Mouse (Mus musculus): ENCODE measurements around the gene Adprhl1. TPM values are rescaled to one million over a fixed set of nuclear protein-coding genes. Genes with fewer than 3 reads are reported as not detected.

Gene Adprhl1
- total and polyA plus RNA-seq, 3 experiments: not detected

DNA sequence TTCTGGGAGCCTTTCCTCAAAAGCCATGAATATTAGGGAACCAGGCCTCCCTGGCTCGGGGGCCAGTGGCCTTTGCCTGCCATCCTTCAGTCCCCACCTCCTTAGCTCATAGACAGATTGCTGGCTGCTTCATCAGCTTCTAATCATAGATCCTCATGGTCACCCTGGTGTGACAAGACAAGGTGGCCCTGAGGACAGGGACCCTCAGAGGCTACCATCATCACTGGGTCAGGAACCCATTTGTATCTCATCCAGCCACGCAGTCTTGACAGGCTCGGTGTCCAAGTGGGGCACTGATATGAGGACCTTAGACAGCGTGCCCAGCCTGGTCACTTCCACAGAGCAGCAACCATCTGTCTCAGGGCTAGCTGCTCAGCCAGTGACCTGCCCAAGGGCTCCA, 23.5 kb downstream of the Adprhl1 start:
- dilution Hi-C loops (cut with MboI; ENCODE audit: extremely low pct_ligation_motif_present, extremely low pct_unique_long_range_greater_than_20kb, low sequenced_read_pairs) (no loop called here), in situ Hi-C loops (cut with MboI; ENCODE audit: low pct_ligation_motif_present, low pct_unique_long_range_greater_than_20kb, low sequenced_read_pairs) (no loop called here)
- Histone ChIP-seq H3K4me2 (ENCODE audit: insufficient read depth, low read depth, poor library complexity, severe bottlenecking) (no peak overlapping the region), H3K9ac (ENCODE audit: insufficient read depth, low read depth) (no peak overlapping the region), H3K9me3 (replicated peaks; ENCODE audit: low read length) (peaks cover under 1% of the 10 kb centered on the region), H3K4me1 (ENCODE audit: control insufficient read depth in 1 of 2, insufficient read depth in 2 of 2) (peaks cover 15 to 30% of the 10 kb centered on the region in 2 experiments), H3K27me3 (replicated peaks) (peaks cover 96% of the 10 kb centered on the region), H3K79me2 (replicated peaks; ENCODE audit: control insufficient read depth, extremely low read depth, insufficient read depth, poor library complexity, severe bottlenecking) (no peaks in the 10 kb centered on the region), H3K4me3 (replicated peaks in 1 of 3; ENCODE audit: low read depth in 2 of 3, low read length in 2 of 3, poor library complexity in 1 of 3) (no peak overlapping the region), H3K27ac (ENCODE audit: insufficient read depth, low read depth) (no peak overlapping the region), H3K36me3 (replicated peaks in 1 of 2; ENCODE audit: control insufficient read depth in 1 of 2, insufficient read depth in 1 of 2, low read length in 1 of 2) (no peaks in the 10 kb centered on the region)
- no peak for DNase-seq (ENCODE audit: extremely low read depth)
- no peak for TF ChIP-seq ELF1 (IDR thresholded peaks at IDR 0.05; ENCODE audit: low read depth, low read length)
- no peak for TF ChIP-seq MAFK (IDR thresholded peaks at IDR 0.05; ENCODE audit: insufficient replicate concordance, low read length)
- no peak for TF ChIP-seq CTCF (conservative IDR thresholded peaks at IDR 0.05 in 1 of 2, IDR thresholded peaks at IDR 0.05 in 1 of 2; ENCODE audit: low read depth in 2 of 2, low read length in 2 of 2)
- no peak for TF ChIP-seq USF2 (conservative IDR thresholded peaks at IDR 0.05; ENCODE audit: low read depth, low read length)
- no peak for TF ChIP-seq TCF12 (IDR thresholded peaks at IDR 0.05; ENCODE audit: low read depth, low read length)
- TF ChIP-seq JUN (IDR thresholded peaks at IDR 0.05; ENCODE audit: insufficient read depth, low read depth, low read length): no peak
- TF ChIP-seq MAZ (IDR thresholded peaks at IDR 0.05; ENCODE audit: low read depth, low read length): no peak
- no peak for TF ChIP-seq IRF4 (IDR thresholded peaks at IDR 0.05; ENCODE audit: low read depth, low read length)
- no peak for TF ChIP-seq ZC3H11A (IDR thresholded peaks at IDR 0.05; ENCODE audit: low read depth, low read length)
- no peak for TF ChIP-seq ETS1 (conservative IDR thresholded peaks at IDR 0.05; ENCODE audit: low read depth, low read length)

DNA sequence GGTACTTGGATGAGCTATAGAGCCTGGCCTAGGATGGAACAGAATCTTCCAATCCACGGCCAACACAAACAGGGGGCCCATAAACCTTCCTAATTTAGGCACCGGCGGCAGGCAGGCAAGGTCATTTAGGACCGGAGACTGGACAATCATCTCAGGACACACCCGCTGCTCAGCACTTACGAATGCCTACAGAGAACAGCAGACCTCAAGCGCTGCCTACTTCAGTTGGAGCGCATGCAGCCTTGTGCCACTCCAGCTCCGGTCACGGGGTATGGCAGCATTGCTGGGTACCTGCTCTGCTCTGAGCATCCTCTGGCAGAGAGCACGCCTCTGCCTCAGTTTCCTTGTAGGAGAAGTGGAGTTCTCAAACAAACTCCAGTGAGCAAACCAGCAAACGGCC, 24.2 kb downstream of the Adprhl1 start:
- H3K4me2 ChIP-seq (ENCODE audit: insufficient read depth, low read depth, poor library complexity, severe bottlenecking): no peak overlapping the region
- no peak for DNase-seq (ENCODE audit: extremely low read depth)
- peaks cover 13 to 28% of the 10 kb centered on the region in 2 experiments for H3K4me1 ChIP-seq (ENCODE audit: control insufficient read depth in 1 of 2, insufficient read depth in 2 of 2)
- no peak overlapping the region for H3K27ac ChIP-seq (ENCODE audit: insufficient read depth, low read depth)
- no peak overlapping the region for H3K9ac ChIP-seq (ENCODE audit: insufficient read depth, low read depth)
- H3K9me3 ChIP-seq (replicated peaks; ENCODE audit: low read length): peaks cover 2% of the 10 kb centered on the region
- H3K4me3 ChIP-seq (replicated peaks in 1 of 3; ENCODE audit: low read depth in 2 of 3, low read length in 2 of 3, poor library complexity in 1 of 3): no peak overlapping the region
- in situ Hi-C loops (cut with MboI; ENCODE audit: low pct_ligation_motif_present, low pct_unique_long_range_greater_than_20kb, low sequenced_read_pairs) (no loop called here), dilution Hi-C loops (cut with MboI; ENCODE audit: extremely low pct_ligation_motif_present, extremely low pct_unique_long_range_greater_than_20kb, low sequenced_read_pairs) (no loop called here)
- peaks cover 96% of the 10 kb centered on the region for H3K27me3 ChIP-seq (replicated peaks)
- H3K36me3 ChIP-seq (replicated peaks in 1 of 2; ENCODE audit: control insufficient read depth in 1 of 2, insufficient read depth in 1 of 2, low read length in 1 of 2): no peaks in the 10 kb centered on the region
- TF ChIP-seq NRF1 (IDR thresholded peaks at IDR 0.05; ENCODE audit: low read depth, low read length): no peak
- no peak for TF ChIP-seq JUND (conservative IDR thresholded peaks at IDR 0.05; ENCODE audit: low read depth, low read length)
- no peak for TF ChIP-seq MXI1 (IDR thresholded peaks at IDR 0.05; ENCODE audit: low read depth, low read length)
- no peak for TF ChIP-seq USF1 (IDR thresholded peaks at IDR 0.05; ENCODE audit: low read depth, low read length)
- no peak for TF ChIP-seq MEF2A (IDR thresholded peaks at IDR 0.05; ENCODE audit: borderline replicate concordance, low read depth, low read length)
- TF ChIP-seq BHLHE40 (IDR thresholded peaks at IDR 0.05; ENCODE audit: low read depth, low read length): no peak
- no peak for TF ChIP-seq UBTF (IDR thresholded peaks at IDR 0.05; ENCODE audit: low read depth, low read length)
- no peaks in the 10 kb centered on the region for H3K79me2 ChIP-seq (replicated peaks; ENCODE audit: control insufficient read depth, extremely low read depth, insufficient read depth, poor library complexity, severe bottlenecking)

All from CH12.LX (cell line).